Mouse (Mus musculus): Measurements from ENCODE around the gene Gm3264.
A peak's percentile ranks its signal among the peaks of the same experiment; 100 is the strongest.
"Not testable (repeated sequence)": the region's sequence is repeated elsewhere in the genome, so short reads cannot be mapped to it uniquely, and the experiment has no call there.

Gene Gm3264

GRCm38 (mm10) chr14:4855299-4855980, at the start of gene Gm3264:
Gm3264 (plus strand) TSS chr14:4855576.
- peak; percentile 17 for DNase-seq

GRCm38 (mm10) chr14:4806421-4806820, 49.0 kb upstream of the Gm3264 start:
- DNase-seq, result not testable (repeated sequence)

- not testable (repeated sequence) for DNase-seq
Measured at GRCm38 (mm10) chr14:4821950-4822349, 33.4 kb upstream of the Gm3264 start.

GRCm38 (mm10) chr14:4837806-4838205, 17.6 kb upstream of the Gm3264 start, which contains the start of gene Gm3269:
Gm3269 (plus strand) TSS chr14:4838106.
- not testable (repeated sequence) for DNase-seq

- not testable (repeated sequence) for DNase-seq
Measured at GRCm38 (mm10) chr14:4892116-4892515, 36.7 kb downstream of the Gm3264 start, which contains the start of gene Gm3278. Gm3278 (plus strand) TSS chr14:4892416.
